Mouse (Mus musculus): ENCODE results near the gene Hemk1.

The Hemk1 gene

DNA sequence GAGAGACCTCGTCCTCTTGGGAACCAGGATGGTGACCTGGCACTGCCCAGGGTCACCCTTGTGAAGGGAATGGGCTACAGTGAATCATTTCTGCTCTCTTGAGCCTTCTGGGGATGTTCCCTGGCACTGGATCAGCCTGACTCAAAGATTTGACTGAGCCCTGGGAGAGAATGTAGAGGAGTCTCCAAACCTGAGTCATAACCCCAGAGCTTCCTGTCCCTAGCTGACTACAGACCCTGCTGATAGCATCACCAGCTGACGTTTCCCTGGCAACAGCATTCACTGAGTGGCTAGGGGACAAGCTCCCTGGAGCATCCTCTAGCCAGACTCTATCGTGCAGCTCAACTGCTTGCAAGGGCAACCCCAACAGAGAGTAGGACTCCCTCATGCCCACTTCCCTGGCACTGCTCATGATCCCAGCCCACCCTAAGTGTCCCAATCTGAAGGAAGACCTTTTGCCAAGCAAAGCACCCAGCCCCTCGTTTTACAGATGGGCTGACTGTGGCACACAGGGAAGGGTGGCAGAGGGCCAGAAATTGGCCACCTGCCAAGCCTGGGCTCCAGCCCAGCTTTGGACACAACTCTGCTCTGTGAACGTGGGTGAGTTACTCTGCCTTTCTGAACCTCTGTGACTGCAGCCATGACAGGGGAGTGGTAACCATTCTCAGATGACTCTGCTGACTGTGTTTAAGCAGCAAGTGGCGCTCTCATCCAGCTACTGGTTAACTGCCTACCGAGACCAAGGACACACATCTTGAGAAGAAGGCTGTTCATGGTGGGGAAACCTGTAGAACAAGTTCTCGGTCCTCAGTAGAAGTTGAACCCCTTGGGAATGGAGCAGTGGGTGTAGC is 59.4 kb downstream of the Hemk1 start:
- in situ Hi-C loops (cut with MboI, MseI): no loop called here

DNA sequence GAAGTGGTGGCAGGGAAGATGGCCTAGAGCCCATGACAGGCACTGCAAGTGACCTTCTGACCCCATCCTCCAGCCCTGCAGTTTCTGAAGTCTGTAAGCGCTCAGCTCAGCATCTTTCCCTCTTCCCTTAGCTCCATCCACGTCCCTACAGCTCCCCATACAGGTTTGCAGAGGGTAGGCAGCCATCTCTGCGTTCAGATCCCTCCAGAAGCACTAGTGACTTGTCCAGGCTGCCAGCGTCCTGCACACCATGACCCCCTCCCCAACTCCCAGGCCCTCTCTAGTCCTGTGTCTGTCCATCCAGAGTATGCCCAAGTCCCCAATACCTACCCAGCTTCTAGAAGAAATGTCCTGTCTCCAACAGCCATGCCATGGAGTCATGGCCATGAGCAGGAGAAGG is 60.0 kb downstream of the Hemk1 start:
- in situ Hi-C loops (cut with MboI, MseI): no loop called here

DNA sequence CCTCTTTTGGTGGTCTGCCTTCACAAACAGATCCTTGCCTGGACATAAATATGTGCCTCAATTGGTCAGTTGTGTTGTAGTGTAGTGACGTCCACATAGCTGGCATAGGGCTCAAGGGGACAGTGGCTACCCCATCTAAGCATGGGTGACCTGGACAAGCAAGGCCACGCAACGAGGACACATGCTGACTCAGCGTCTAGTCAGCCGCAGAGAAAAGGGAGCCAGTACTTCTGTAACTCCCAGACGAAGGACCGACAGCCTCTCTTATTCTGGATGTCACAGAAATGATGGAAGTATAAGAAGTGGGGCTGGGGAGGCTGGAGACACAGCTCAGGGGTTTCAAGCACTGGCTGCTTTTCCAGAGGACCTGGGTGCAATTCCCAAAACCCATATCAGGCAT is 60.5 kb downstream of the Hemk1 start:
- in situ Hi-C loops (cut with MboI, MseI): no loop called here

All from T-helper 1 cell (primary cell).